Comparison of ENCODE assay signal across 26 mouse cellular contexts in genomic region chrX:103314146-103314545, GRCm38 (mm10). TPM values are rescaled to one million over a fixed set of nuclear protein-coding genes. Genes with fewer than 3 reads are reported as not detected.
DNase-seq lines count a peak whose midpoint lies in the region; ATAC-seq and TF ChIP-seq lines count a peak whose summit lies in the region.
"Had no signal": no experiment of that assay in that cellular context is flagged by ENCODE, and none has a peak within 500 bp of the region (broad histone marks: within the 10 kb centered on the region; RNA-seq: fewer than 3 reads in every experiment).

No protein-coding gene starts in this region.

- ATAC-seq in kidney, embryonic 16.5 days (ENCODE audit: low FRiP score, low TSS enrichment), result no peak
- ATAC-seq: activated CD4-positive, CD25-positive, alpha-beta regulatory T cell, adult 4 months; forebrain, embryonic 13.5 days; forebrain, postnatal 0 days; hindbrain, embryonic 16.5 days had no signal

- TF ChIP-seq CTCF in kidney, adult 2 months (conservative IDR thresholded peaks at IDR 0.05; ENCODE audit: insufficient read depth, insufficient read length, low read depth, low read length), result no peak

- no peaks in the 10 kb centered on the region for H3K4me1 ChIP-seq in kidney, adult 2 months (ENCODE audit: control insufficient read depth, insufficient read depth, low read length)
- H3K4me1 ChIP-seq in kidney, embryonic 16.5 days (ENCODE audit: insufficient read depth, low read length), result no peaks in the 10 kb centered on the region
- H3K4me1 ChIP-seq: embryonic facial prominence, embryonic 10.5 days; forebrain, embryonic 13.5 days; heart, embryonic 13.5 days; hindbrain, embryonic 12.5 days had no signal

- H3K9ac ChIP-seq in kidney, embryonic 16.5 days (replicated peaks; ENCODE audit: low read length), result no peak overlapping the region
- H3K9ac ChIP-seq: forebrain, embryonic 13.5 days; forebrain, postnatal 0 days; heart, embryonic 13.5 days; hindbrain, embryonic 12.5 days had no signal

- no peaks in the 10 kb centered on the region for H3K36me3 ChIP-seq in kidney, adult 2 months (ENCODE audit: control insufficient read depth, insufficient read depth, low read length)
- no peaks in the 10 kb centered on the region for H3K36me3 ChIP-seq in kidney, embryonic 16.5 days (ENCODE audit: insufficient read depth, low read length)
- H3K36me3 ChIP-seq: embryonic facial prominence, embryonic 10.5 days; G1E; heart, embryonic 13.5 days; hindbrain, embryonic 12.5 days had no signal

- H3K4me3 ChIP-seq in kidney, adult 2 months (ENCODE audit: insufficient read depth, low read depth, low read length), result no peak overlapping the region
- no peak overlapping the region for H3K4me3 ChIP-seq in kidney, embryonic 16.5 days (ENCODE audit: low read length)
- H3K4me3 ChIP-seq: embryonic facial prominence, embryonic 10.5 days; forebrain, embryonic 13.5 days; heart, embryonic 13.5 days; hindbrain, embryonic 12.5 days had no signal

- 66% methylated on average over 6 of the region's 6 CpGs for whole genome bisulfite sequencing in kidney, adult 2 months
- 77% methylated on average over 6 of the region's 6 CpGs for WGBS in kidney, embryonic 16.5 days

- no peak overlapping the region for H3K4me2 ChIP-seq in kidney, embryonic 16.5 days (replicated peaks; ENCODE audit: low read depth, low read length)
- H3K4me2 ChIP-seq: forebrain, embryonic 13.5 days; heart, embryonic 13.5 days; hindbrain, embryonic 12.5 days had no signal

- H3K9me3 ChIP-seq in kidney, embryonic 16.5 days (ENCODE audit: low read length), result no peaks in the 10 kb centered on the region
- H3K9me3 ChIP-seq: embryonic facial prominence, embryonic 10.5 days; forebrain, embryonic 13.5 days; G1E; heart, embryonic 13.5 days; hindbrain, embryonic 12.5 days had no signal

- no peak for TF ChIP-seq POLR2A in kidney, adult 2 months (IDR thresholded peaks at IDR 0.05; ENCODE audit: low read depth, low read length)

- H3K27ac ChIP-seq in kidney, adult 2 months (ENCODE audit: insufficient read depth, low read depth, low read length), result no peak overlapping the region
- no peak overlapping the region for H3K27ac ChIP-seq in kidney, embryonic 16.5 days (ENCODE audit: low read length)
- H3K27ac ChIP-seq: embryonic facial prominence, embryonic 10.5 days; forebrain, embryonic 13.5 days; heart, embryonic 13.5 days; hindbrain, embryonic 12.5 days had no signal

- no peaks in the 10 kb centered on the region for H3K27me3 ChIP-seq in kidney, adult 2 months (replicated peaks; ENCODE audit: control insufficient read depth, insufficient read depth, low read length)
- peaks cover 18% of the 10 kb centered on the region for H3K27me3 ChIP-seq in kidney, embryonic 16.5 days (ENCODE audit: insufficient read depth, low read length)
- H3K27me3 ChIP-seq: CH12.LX had no signal

- DNase-seq in kidney, adult 2 months, result peak; percentile 84
- peak; percentile 34 for DNase-seq in ES-CJ7 (ENCODE audit: low read depth, low spot score)
- DNase-seq in kidney, adult 9 months, result peak; percentile 72
- peak; percentile 53 to 68 for DNase-seq in kidney, postnatal 36 days
- no peak for DNase-seq in adrenal gland, postnatal 10 days
- DNase-seq in gastrocnemius, adult 18-20 months (ENCODE audit: low spot score), result no peak
- DNase-seq: adrenal gland, postnatal 25 days; cerebellum, adult 18-20 months; cerebellum, adult 9-11 months; forebrain, postnatal 0 days; gastrocnemius, postnatal 36 days; heart, adult 11 months; heart, postnatal 4 days had no signal

RNA-seq across cellular contexts. Expression of gene Cdx4, which starts 7.1 kb away (rescaled TPM):
- polyA plus RNA-seq in kidney, adult 2 months (2012; rRNA removed), result 0.09 and 0.10 TPM in 2 replicates
- polyA plus RNA-seq in kidney, embryonic 16.5 days (2015; fragmentation: Nextera tagmentation; extraction: Ambion mirVana), result not detected in 2 replicates
- not detected for total RNA-seq in adrenal gland, postnatal 10 days (2021)
- total RNA-seq in gastrocnemius, adult 18-20 months (2021), result not detected
- total RNA-seq: adrenal gland, adult 18-20 months; adrenal gland, postnatal 25 days; CH12.LX; forebrain, postnatal 0 days; G1E; gastrocnemius, adult 8-10 months; gastrocnemius, postnatal 36 days; heart, postnatal 4 days had no signal
- polyA plus RNA-seq: activated CD4-positive, CD25-positive, alpha-beta regulatory T cell, adult 4 months; embryonic facial prominence, embryonic 10.5 days; embryonic facial prominence, embryonic 14.5 days; forebrain, embryonic 13.5 days; forebrain, postnatal 0 days; G1E; heart, embryonic 13.5 days; heart, postnatal 0 days; hindbrain, embryonic 12.5 days; hindbrain, embryonic 16.5 days had no signal

RNA-seq across cellular contexts. Expression of gene Chic1, which starts 42.1 kb away (rescaled TPM):
- 0.91 and 1.5 TPM in 2 replicates for polyA plus RNA-seq in kidney, adult 2 months (2012; rRNA removed)
- 3.0 and 4.3 TPM in 2 replicates for polyA plus RNA-seq in kidney, embryonic 16.5 days (2015; fragmentation: Nextera tagmentation; extraction: Ambion mirVana)
- total RNA-seq in adrenal gland, postnatal 10 days (2021), result 1 to 10 TPM; 4.1 to 4.2 TPM
- total RNA-seq in gastrocnemius, adult 18-20 months (2021), result under 1 TPM; 0.14 to 0.24 TPM
- total RNA-seq: CH12.LX had no signal
- polyA plus RNA-seq: G1E had no signal

Comparison
In these comparisons a context has a peak if more than half of its experiments do, and no peak if none do; other contexts are left out.
1. DNase-seq: peak in kidney, adult 2 months (single experiment), ES-CJ7 (single experiment), kidney, adult 9 months (single experiment) and kidney, postnatal 36 days (2 of 2); none in adrenal gland, postnatal 10 days (single experiment) and gastrocnemius, adult 18-20 months (single experiment).
2. RNA of gene Chic1, which starts 42.1 kb away (total RNA-seq): 4.1 to 4.2 TPM in adrenal gland, postnatal 10 days; 0.14 to 0.24 TPM in gastrocnemius, adult 18-20 months; every median in the first group is over 4 times any median in the second.